Mouse (Mus musculus): ENCODE data around the gene Cplx2.
A peak's percentile ranks its signal among the peaks of the same experiment; 100 is the strongest.

The Cplx2 gene

GRCm38 (mm10) chr13:54403224-54404070 is 32.3 kb downstream of the Cplx2 start:
- no peak for DNase-seq (ENCODE audit: low spot score)

- no peak for DNase-seq (ENCODE audit: low spot score)
Measured at GRCm38 (mm10) chr13:54404205-54404604, 33.1 kb downstream of the Cplx2 start.

- DNase-seq (ENCODE audit: low spot score): no peak
Measured at GRCm38 (mm10) chr13:54405805-54406204, 34.7 kb downstream of the Cplx2 start.

GRCm38 (mm10) chr13:54411656-54412055 is 40.5 kb downstream of the Cplx2 start:
- no peak for DNase-seq (ENCODE audit: low spot score)

- DNase-seq (ENCODE audit: low spot score): no peak
Measured at GRCm38 (mm10) chr13:54412236-54412635, 41.1 kb downstream of the Cplx2 start.

- DNase-seq (ENCODE audit: low spot score): no peak
Measured at GRCm38 (mm10) chr13:54412721-54413120, 41.6 kb downstream of the Cplx2 start.

- DNase-seq (ENCODE audit: low spot score): no peak
Measured at GRCm38 (mm10) chr13:54415059-54415458, 43.9 kb downstream of the Cplx2 start.

GRCm38 (mm10) chr13:54418781-54419327 is 47.7 kb downstream of the Cplx2 start:
- no peak for DNase-seq (ENCODE audit: low spot score)

GRCm38 (mm10) chr13:54420226-54420625 is 49.1 kb downstream of the Cplx2 start:
- DNase-seq (ENCODE audit: low spot score): no peak

GRCm38 (mm10) chr13:54425269-54425668 is 54.1 kb downstream of the Cplx2 start:
- DNase-seq (ENCODE audit: low spot score): peak; percentile 38

GRCm38 (mm10) chr13:54426781-54427655 is 55.9 kb downstream of the Cplx2 start:
- no peak for DNase-seq (ENCODE audit: low spot score)

GRCm38 (mm10) chr13:54428771-54429170 is 57.6 kb downstream of the Cplx2 start:
- no peak for DNase-seq (ENCODE audit: low spot score)

GRCm38 (mm10) chr13:54430051-54430450 is 58.9 kb downstream of the Cplx2 start:
- DNase-seq (ENCODE audit: low spot score): no peak

GRCm38 (mm10) chr13:54431161-54431560 is 60.0 kb downstream of the Cplx2 start:
- no peak for DNase-seq (ENCODE audit: low spot score)

Measured in urinary bladder, postnatal 14 days (tissue).